Mouse (Mus musculus): Measurements from ENCODE around the gene Catsperg1.
"Not testable (repeated sequence)": the region's sequence is repeated elsewhere in the genome, so short reads cannot be mapped to it uniquely, and the experiment has no call there.

The Catsperg1 gene

GRCm38 (mm10) chr7:29169231-29170065, 44.4 kb downstream of the Catsperg1 start:
- DNase-seq = peak; percentile 85

GRCm38 (mm10) chr7:29168791-29169230, 45.0 kb downstream of the Catsperg1 start:
- DNase-seq = peak; percentile 32

GRCm38 (mm10) chr7:29168121-29168695, 45.6 kb downstream of the Catsperg1 start:
- no peak for DNase-seq

- DNase-seq = no peak
Measured at GRCm38 (mm10) chr7:29167656-29168055, 46.2 kb downstream of the Catsperg1 start.

DNA sequence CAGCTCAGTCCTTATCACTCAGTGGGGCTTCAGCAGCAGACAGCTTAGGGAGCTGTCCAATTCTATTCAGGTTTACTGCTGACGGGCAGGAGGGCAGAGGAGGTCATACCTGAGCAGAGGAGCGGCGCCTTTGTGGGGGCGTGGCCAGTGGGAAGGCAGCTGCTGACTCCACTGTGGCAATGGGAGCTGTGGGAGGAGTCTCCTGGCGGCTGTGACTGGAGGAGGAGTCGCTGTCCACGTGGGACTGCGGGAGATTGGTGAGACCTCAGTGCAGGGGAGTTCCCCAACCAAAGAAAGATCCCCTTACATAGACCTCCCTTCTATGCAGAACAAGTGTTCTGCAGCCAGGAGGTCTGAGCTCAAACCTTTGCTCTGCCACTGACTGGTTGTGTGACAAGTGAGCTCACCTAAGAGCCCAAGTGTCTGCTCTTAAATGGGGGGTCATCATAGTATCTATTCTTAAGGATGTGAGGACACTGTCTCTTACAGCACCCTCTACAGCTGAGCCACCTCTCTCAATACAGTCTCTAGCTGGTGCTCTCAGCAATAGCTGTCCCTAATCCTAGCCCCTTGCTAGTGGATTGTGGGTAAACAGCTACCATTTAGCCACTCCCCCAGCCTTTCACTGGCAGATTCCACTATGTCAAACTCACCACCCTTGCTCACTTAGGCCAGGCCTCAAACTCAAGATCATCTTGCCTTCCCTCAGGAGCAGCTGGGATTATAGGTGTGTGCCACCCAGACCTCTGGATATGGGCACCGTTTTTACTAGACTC, 50.9 kb downstream of the Catsperg1 start:
- DNase-seq = no peak

GRCm38 (mm10) chr7:29162294-29162693, 51.5 kb downstream of the Catsperg1 start:
- no peak for DNase-seq

GRCm38 (mm10) chr7:29158264-29158663, 55.6 kb downstream of the Catsperg1 start:
- DNase-seq = no peak

DNA sequence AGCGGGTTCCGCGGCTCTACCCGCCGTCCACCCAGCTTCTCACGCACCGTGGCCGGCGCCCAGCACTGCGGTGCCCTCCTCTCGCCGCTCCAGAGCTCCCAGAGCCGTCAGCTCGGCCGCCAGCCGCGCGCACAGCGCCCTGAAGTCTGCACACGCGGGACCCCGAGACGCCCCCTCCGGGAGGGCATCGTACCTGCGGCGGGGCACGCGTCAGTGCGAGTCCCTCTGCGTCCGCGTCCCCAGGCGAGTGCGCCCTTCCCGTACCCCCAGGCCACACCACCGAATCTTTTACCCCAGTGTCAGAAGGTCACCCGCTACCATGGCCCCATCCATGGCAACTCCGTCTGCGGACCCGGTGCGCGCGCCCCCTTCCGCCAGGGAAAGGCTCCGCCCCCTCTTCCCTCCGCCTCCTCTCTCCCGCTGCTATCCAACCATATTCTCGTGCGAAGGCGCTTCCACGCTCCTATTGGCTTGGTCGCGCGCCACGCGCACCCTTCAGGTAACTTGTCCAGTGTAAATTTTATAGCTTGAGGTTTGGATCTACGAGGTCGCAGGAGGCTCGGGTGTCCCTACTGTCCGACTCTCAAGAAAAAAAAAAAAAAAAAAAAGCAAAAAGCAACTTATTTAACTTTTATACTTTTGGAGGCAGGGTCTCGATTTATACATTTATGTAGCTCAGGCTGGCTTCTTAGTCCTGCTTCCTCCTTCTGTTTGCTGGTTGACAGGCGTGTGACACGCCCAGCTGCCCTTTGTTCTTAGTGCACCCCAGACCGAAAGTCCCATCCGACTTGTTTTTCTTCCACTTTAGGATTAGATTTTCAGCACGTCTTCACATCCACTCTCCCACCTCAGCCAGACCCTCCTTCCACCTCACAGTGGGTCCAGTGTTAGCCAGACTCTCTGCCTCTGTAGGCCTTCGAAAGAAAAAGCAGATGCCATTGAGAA, 57.7 kb downstream of the Catsperg1 start, which contains the start of gene Fam98c:
Fam98c (minus strand) TSS at position 397 of the 945 bp plus-strand sequence.
- DNase-seq = peak; percentile 92

DNA sequence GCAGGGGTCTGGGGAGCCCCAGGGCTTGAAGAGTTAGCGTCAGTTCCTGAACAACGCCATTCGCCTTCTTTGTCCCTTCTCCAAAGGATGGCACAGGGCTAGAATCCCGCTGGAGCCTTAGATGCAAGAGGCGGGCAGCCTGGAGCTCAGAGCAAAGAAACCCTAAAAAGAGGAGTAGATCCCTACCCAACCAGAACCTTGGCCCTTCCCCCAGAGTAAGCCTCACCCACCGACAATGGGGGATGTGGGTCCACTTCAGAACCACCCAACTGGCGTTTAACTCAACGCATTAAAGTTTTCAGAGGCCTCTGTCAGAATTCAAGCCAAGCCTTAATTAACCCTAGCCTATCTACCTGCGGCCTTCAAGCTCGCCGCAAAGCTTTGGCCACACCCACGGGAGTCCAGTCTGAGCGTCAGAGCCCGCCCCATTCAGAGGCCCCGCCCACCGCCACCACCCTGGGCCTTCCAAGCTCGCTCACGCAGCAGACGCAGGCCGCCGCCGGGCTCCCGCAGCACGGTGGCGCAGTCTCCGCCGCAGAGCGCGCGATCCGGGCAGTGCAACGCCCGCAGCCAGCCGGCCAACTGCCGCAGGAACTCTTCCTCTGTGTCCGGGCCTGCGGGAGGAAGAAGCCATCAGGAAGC, 58.5 kb downstream of the Catsperg1 start:
- peak; percentile 94 for DNase-seq

- DNase-seq = no peak
Measured at GRCm38 (mm10) chr7:29154018-29154720, 59.7 kb downstream of the Catsperg1 start.

DNA sequence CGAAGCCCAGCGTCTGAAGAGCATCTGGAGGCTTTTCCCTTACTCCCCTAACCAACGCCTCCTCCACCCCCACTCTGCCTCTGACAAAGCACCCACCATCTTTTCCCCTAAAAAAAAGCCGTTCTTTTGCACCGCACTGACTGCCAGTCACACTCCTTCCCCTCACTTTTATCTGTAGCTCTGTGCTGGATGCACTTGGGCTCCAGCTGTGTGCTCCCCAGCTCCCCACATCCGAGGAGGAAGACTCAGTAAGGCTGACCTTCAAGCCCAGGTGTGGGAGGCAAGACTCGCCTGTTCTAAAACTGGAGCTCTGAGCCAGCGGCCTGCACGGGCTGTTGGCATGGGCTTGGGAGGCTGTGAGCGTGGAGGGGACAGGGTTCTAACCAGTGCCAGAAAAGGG, 62.3 kb downstream of the Catsperg1 start:
- DNase-seq = no peak

DNA sequence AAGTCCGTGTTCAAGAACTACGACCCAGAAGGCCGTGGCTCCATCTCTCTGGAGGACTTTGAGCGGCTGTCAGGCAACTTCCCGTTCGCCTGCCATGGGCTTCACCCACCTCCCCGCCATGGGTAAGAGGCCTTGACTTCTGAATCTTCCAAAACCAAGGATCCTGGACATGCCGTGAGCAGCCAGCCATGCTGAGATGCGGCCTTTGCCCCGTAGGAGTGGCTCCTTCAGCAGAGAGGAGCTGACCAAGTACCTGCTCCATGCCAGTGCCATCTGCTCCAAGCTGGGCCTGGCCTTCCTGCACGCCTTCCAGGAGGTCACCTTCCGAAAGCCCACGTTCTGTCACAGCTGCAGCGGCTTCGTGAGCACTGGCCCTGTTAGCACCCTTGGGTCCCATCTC, 65.1 kb downstream of the Catsperg1 start:
- no peak for DNase-seq

GRCm38 (mm10) chr7:29146625-29147367, 67.0 kb downstream of the Catsperg1 start:
- DNase-seq = no peak

DNA sequence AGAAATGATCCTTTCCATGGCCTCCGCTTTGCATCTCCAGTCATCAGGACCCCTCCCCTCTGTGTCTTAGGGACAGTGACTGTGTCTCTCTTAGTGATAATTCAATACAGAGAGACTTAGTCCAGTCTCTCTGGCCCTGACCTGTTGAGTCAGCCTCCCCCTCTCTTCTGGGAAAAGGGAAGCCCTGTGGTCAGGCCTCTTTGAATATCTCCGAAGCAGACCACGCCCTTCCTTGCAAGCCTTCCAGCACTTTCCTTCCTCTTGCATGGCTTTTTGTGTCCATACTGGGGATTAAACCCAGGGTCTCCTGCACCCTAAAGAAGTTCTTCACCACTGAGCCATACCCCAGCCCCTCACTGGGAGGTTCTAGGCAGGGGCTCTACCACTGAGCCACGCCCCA, 69.8 kb downstream of the Catsperg1 start:
- no peak for DNase-seq

DNA sequence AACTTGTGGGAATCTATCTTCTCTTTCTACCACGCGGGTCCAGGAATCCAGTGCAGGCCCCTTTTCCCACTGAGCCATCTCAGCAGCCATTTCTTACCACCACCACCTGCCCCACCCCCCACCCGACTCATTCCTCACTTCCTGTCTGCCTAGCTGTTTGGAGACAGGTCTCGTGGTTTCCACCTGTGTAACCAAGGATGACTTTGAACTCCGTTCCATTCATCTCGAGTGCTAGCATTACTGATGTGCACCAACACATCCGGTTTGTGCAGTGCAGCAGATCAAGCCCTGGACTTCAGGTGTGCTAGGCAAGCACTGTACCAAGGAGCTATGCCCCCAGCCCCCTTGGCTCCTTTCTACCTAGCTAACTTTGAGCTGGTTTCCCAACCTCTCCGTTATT, 72.4 kb downstream of the Catsperg1 start:
- no peak for DNase-seq

GRCm38 (mm10) chr7:29139237-29139636, 74.6 kb downstream of the Catsperg1 start:
- not testable (repeated sequence) for DNase-seq

DNA sequence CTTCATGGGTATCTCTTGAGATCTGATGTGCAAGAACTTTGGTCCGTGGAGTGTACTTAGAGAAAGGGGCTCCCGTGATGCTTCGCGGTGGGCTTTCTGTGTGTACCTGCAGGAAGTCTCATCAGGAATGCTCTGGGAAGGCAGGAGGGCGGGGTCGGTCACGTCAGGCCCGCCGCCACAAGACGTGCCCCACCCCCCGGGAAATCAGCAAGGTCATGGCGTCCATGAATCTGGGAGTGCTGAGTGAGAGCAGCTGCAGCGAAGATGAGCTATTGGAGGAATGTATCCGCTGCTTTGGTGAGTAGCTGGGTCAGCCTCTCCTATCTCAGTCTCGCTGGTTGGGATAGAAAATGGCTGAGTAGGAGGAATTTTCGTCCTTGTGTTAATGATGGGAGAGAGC, 76.4 kb downstream of the Catsperg1 start:
- DNase-seq = no peak

- DNase-seq = no peak
Measured at GRCm38 (mm10) chr7:29134693-29135386, 79.0 kb downstream of the Catsperg1 start, which contains the start of gene Rasgrp4. TSS of gene Rasgrp4 (plus strand) at chr7:29134851.

GRCm38 (mm10) chr7:29134230-29134629, 79.6 kb downstream of the Catsperg1 start:
- DNase-seq = no peak
